Mouse (Mus musculus) midbrain, postnatal 0 days (tissue): ENCODE measurements at regions not wholly inside any gene's neighbourhood (a gene's known extent, or its start where the extent isn't known, plus 50 kb on each side); places are given as distances from the start of the nearest gene placed in this dataset.

ENCODE experiments used
- ATAC-seq: fragments of 200-750 bp; cut with Nextera tagmentation; 2 replicates; pipeline ENCODE4 v1.8.0; 2017; ENCODE audit warnings: moderate number of reproducible peaks, mild to moderate bottlenecking, moderate TSS enrichment, moderate library complexity; ENCODE audit not compliant: low FRiP score
- DNase-seq: peaks from one replicate; pipeline ENCODE4 v3.0.0-alpha.2; 2015; ENCODE audit warnings: low spot score
- H3K27ac ChIP-seq: fragments of 300-500 bp; sonication (generic); 2 replicates; pipeline ENCODE4 v1.5.1; 2014; ENCODE audit warnings: low read depth, mild to moderate bottlenecking, low read length, mixed read lengths
- H3K27me3 ChIP-seq: fragments of 300-500 bp; sonication (generic); 2 replicates; pipeline ENCODE4 v1.6.1; 2014; ENCODE audit warnings: low read length, control low read depth, mixed read lengths; ENCODE audit not compliant: insufficient read depth
- H3K36me3 ChIP-seq: fragments of 300-500 bp; sonication (generic); 2 replicates; pipeline ENCODE4 v1.6.1; 2014; ENCODE audit warnings: low read length, control low read depth, mixed read lengths; ENCODE audit not compliant: insufficient read depth
- H3K4me1 ChIP-seq: fragments of 300-500 bp; sonication (generic); 2 replicates; pipeline ENCODE4 v1.6.1; 2014; ENCODE audit warnings: mild to moderate bottlenecking, control low read depth, antibody characterized with exemption, low read length, mixed read lengths; ENCODE audit not compliant: insufficient read depth
- H3K4me2 ChIP-seq: fragments of 300-500 bp; sonication (generic); 2 replicates; pipeline ENCODE4 v1.6.1; 2014; ENCODE audit warnings: low read depth, mild to moderate bottlenecking, low read length, mixed read lengths; ENCODE audit not compliant: poor library complexity, severe bottlenecking
- H3K4me3 ChIP-seq: fragments of 300-500 bp; sonication (generic); 2 replicates; pipeline ENCODE4 v1.5.1; 2014; ENCODE audit warnings: low read depth, mild to moderate bottlenecking, low read length, moderate library complexity
- H3K9ac ChIP-seq: fragments of 300-500 bp; sonication (generic); replicated peaks from 2 replicates; pipeline ENCODE4 v1.6.1; 2014; ENCODE audit warnings: mild to moderate bottlenecking, low read length, moderate library complexity, mixed read lengths; ENCODE audit not compliant: poor library complexity, severe bottlenecking
- H3K9me3 ChIP-seq: fragments of 300-500 bp; sonication (generic); 2 replicates; pipeline ENCODE4 v1.6.1; 2016; ENCODE audit warnings: low read length, control low read depth
- CTCF ChIP-seq: IDR thresholded peaks from 2 replicates; pipeline ENCODE4 v1.5.1; 2016; ENCODE audit warnings: antibody characterized with exemption, mild to moderate bottlenecking
- WGBS: fragments of 180-500 bp; shearing (Covaris S2); extraction: QIAGEN DNeasy Blood & Tissue Kit; methylation state at CpG from one replicate; pipeline ENCODE4 v1.1.7; 2014; 5-methylcytosine and 5-hydroxymethylcytosine counted together

GRCm38 (mm10) chr6:133904501-133904900 lies 50.9 kb upstream of the Kap start:
- H3K4me1 ChIP-seq, result no peaks in the 10 kb centered on the region
- H3K9ac ChIP-seq, result no peak overlapping the region
- H3K27me3 ChIP-seq, result no peaks in the 10 kb centered on the region
- peak; percentile 77 for TF ChIP-seq CTCF
- no peak overlapping the region for H3K4me2 ChIP-seq
- no peak overlapping the region for H3K27ac ChIP-seq
- 28% methylated on average over 5 of the region's 5 CpGs for WGBS
- no peak; the same call in 1 of the 2 replicates for ATAC-seq
- no peaks in the 10 kb centered on the region for H3K36me3 ChIP-seq
- H3K4me3 ChIP-seq, result no peak overlapping the region
- no peaks in the 10 kb centered on the region for H3K9me3 ChIP-seq
- DNase-seq, result peak; percentile 63

GRCm38 (mm10) chr6:133934667-133935066 lies 81.1 kb upstream of the Kap start:
- H3K9me3 ChIP-seq, result no peaks in the 10 kb centered on the region
- TF ChIP-seq CTCF, result no peak
- H3K36me3 ChIP-seq, result no peaks in the 10 kb centered on the region
- WGBS, result 92% methylated on average over 7 of the region's 7 CpGs
- no peak overlapping the region for H3K9ac ChIP-seq
- no peaks in the 10 kb centered on the region for H3K4me1 ChIP-seq
- no peak overlapping the region for H3K27ac ChIP-seq
- no peaks in the 10 kb centered on the region for H3K27me3 ChIP-seq
- no peak for DNase-seq
- H3K4me2 ChIP-seq, result no peak overlapping the region
- ATAC-seq, result no peak
- H3K4me3 ChIP-seq, result no peak overlapping the region

GRCm38 (mm10) chr6:133935671-133936070 lies 82.1 kb upstream of the Kap start:
- Histone ChIP-seq H3K4me3 (no peak overlapping the region), H3K4me1 (no peaks in the 10 kb centered on the region), H3K36me3 (no peaks in the 10 kb centered on the region), H3K9me3 (no peaks in the 10 kb centered on the region), H3K4me2 (no peak overlapping the region), H3K27ac (no peak overlapping the region), H3K9ac (no peak overlapping the region), H3K27me3 (no peaks in the 10 kb centered on the region)
- TF ChIP-seq CTCF, result no peak
- no peak for ATAC-seq
- WGBS, result 88% methylated on average over 2 of the region's 2 CpGs
- DNase-seq, result no peak

- no peaks in the 10 kb centered on the region for H3K27me3 ChIP-seq
- H3K9ac ChIP-seq, result no peak overlapping the region
- DNase-seq (no peak), ATAC-seq (0 out of 2 replicates have a peak, but pooled peaks have one; percentile 13)
- H3K9me3 ChIP-seq, result no peaks in the 10 kb centered on the region
- no peak overlapping the region for H3K4me2 ChIP-seq
- no peak overlapping the region for H3K27ac ChIP-seq
- 79% methylated on average over 11 of the region's 11 CpGs for WGBS
- no peak overlapping the region for H3K4me3 ChIP-seq
- no peak for TF ChIP-seq CTCF
- H3K4me1 ChIP-seq, result no peaks in the 10 kb centered on the region
- H3K36me3 ChIP-seq, result no peaks in the 10 kb centered on the region
These were observed 75.4 kb upstream of the Etv6 start for GRCm38 (mm10) chr6:133959902-133960634.

GRCm38 (mm10) chr6:133960713-133961112 lies 74.8 kb upstream of the Etv6 start:
- peak; percentile 96 for TF ChIP-seq CTCF
- DNase-seq (peak; percentile 85), ATAC-seq (peak; percentile 57; the same call in 1 of the 2 replicates)
- 26% methylated on average over 7 of the region's 7 CpGs for WGBS
- no peaks in the 10 kb centered on the region for H3K36me3 ChIP-seq
- no peak overlapping the region for H3K27ac ChIP-seq
- H3K27me3 ChIP-seq, result no peaks in the 10 kb centered on the region
- H3K4me2 ChIP-seq, result no peak overlapping the region
- no peaks in the 10 kb centered on the region for H3K9me3 ChIP-seq
- H3K4me3 ChIP-seq, result no peak overlapping the region
- H3K4me1 ChIP-seq, result no peaks in the 10 kb centered on the region
- no peak overlapping the region for H3K9ac ChIP-seq

- ATAC-seq, result no peak
- no peak overlapping the region for H3K27ac ChIP-seq
- no peak for TF ChIP-seq CTCF
- no peak for DNase-seq
- no peak overlapping the region for H3K4me3 ChIP-seq
- no peaks in the 10 kb centered on the region for H3K36me3 ChIP-seq
- no peak overlapping the region for H3K4me2 ChIP-seq
- no peaks in the 10 kb centered on the region for H3K27me3 ChIP-seq
- H3K9me3 ChIP-seq, result no peaks in the 10 kb centered on the region
- no peak overlapping the region for H3K9ac ChIP-seq
- WGBS, result 92% methylated on average over 5 of the region's 5 CpGs
- H3K4me1 ChIP-seq, result no peaks in the 10 kb centered on the region
These were observed 72.9 kb upstream of the Etv6 start for GRCm38 (mm10) chr6:133962641-133963040.
